Mouse (Mus musculus) thymus, postnatal 4 days (tissue): ENCODE results near the gene Agps.

Source experiments
- DNase-seq: peaks from one replicate; pipeline ENCODE4 v3.0.0; 2021

Agps gene

GRCm38 (mm10) chr2:75831881-75832633 is at the start of gene Agps:
TSS of gene Agps (plus strand) at chr2:75832177.
- peak; percentile 91 for DNase-seq

GRCm38 (mm10) chr2:75786075-75786474 is 45.9 kb upstream of the Agps start:
- DNase-seq, result peak; percentile 77

GRCm38 (mm10) chr2:75788511-75788910 is 43.5 kb upstream of the Agps start:
- DNase-seq, result no peak

DNA sequence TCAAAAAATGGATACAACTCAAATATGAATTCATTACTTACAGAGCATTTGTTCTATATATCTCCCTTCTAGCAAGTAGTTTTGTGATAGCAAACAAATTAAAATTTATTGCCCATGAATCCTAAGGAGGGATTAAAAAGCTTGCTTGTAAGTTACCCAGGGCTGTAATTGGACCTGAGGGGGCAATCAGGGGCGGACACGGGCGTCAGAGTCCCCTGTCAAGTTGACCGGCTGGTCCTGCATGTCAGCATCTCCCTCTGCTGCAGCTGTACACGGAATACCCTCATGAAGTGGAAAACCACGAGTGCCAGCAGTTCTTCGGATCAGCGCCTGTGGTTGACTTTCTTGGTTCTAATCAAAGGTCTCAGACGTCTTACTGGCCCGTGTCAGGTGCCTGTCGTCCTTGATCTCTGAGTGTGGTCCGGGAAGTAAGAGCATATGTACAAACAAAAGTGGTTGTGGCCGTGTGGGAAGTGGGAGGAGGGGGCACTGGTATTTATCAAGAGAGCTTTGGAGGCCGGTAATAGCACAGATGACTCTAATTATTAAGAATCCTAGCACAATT is 41.9 kb upstream of the Agps start:
- DNase-seq, result no peak

DNA sequence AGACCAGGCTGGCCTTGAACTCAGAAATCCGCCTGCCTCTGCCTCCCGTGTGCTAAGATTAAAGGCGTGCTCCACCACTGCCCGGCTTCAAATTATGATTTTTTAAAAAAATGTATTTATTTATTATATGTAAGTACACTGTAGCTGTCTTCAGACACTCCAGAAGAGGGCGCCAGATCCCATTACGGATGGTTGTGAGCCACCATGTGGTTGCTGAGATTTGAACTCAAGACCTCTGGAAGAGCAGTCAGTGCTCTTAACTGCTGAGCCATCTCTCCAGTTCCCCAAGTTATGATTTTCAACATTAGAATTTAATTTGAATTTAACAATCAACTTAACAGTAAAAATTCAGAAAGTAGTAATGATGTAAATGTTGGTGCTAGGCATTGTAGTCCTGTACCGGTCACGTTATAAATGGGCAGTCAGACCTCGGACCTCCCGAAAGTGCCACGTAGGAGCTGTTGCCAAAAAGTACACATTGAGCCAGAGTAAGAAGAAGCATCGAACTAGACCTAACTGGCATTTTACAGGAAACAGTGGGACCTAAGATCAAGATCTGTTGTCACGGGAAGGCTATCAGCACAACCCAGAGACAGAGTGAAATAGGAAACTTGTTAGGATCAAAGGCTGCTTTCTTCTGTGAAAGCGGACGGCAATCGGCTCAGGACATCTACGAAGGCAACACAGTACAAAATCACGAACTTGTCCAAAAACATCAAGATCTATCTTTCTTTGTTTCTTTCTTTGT is 40.2 kb upstream of the Agps start:
- DNase-seq, result peak; percentile 19

- peak; percentile 69 for DNase-seq
Measured at GRCm38 (mm10) chr2:75792377-75793203, 39.4 kb upstream of the Agps start.

GRCm38 (mm10) chr2:75796181-75796580 is 35.8 kb upstream of the Agps start:
- DNase-seq, result no peak

- DNase-seq, result no peak
Measured at GRCm38 (mm10) chr2:75798434-75798970, 33.5 kb upstream of the Agps start.

DNA sequence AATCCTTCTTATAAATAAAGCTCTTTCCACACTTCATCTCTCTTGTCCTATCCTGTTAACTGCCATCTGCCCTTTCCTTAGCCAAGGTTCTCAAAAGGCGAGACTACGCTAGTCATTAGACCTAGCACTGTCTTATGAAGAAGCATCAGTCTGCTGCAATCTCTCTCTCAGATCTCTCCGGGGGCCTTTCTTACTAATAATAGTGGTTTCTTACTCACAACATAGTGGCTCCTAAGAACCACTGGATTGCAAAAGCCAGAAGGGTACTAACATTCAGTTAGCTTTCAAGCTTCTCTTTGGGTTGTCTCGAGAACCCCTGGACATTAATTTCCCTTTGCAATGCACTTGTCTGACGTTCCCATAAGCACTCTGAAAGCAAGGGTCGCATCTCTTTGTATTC is 26.2 kb upstream of the Agps start:
- DNase-seq, result no peak

GRCm38 (mm10) chr2:75806891-75807290 is 25.1 kb upstream of the Agps start:
- no peak for DNase-seq

DNA sequence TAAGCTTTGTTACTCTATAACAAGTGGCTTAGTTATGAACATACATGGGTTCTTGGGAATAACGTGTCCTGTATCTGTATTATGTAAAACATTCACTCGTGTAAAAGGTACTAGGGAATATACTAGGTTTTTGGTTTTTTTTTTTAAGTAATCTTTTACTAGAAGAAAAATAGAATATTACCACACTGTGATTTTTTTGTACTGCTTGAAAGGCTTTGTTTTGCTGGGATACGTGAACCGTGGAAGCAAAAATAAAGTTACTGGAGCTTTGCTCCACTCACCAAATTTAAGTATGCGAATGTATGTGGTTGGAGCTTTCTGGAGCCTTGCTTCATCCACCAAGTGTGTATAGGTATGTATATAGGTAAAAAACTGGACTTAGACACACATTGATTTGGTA is 24.5 kb upstream of the Agps start:
- no peak for DNase-seq

- no peak for DNase-seq
Measured at GRCm38 (mm10) chr2:75814880-75815279, 17.1 kb upstream of the Agps start.

- no peak for DNase-seq
Measured at GRCm38 (mm10) chr2:75815521-75815920, 16.5 kb upstream of the Agps start.

GRCm38 (mm10) chr2:75816673-75817072 is 15.3 kb upstream of the Agps start:
- DNase-seq, result no peak

DNA sequence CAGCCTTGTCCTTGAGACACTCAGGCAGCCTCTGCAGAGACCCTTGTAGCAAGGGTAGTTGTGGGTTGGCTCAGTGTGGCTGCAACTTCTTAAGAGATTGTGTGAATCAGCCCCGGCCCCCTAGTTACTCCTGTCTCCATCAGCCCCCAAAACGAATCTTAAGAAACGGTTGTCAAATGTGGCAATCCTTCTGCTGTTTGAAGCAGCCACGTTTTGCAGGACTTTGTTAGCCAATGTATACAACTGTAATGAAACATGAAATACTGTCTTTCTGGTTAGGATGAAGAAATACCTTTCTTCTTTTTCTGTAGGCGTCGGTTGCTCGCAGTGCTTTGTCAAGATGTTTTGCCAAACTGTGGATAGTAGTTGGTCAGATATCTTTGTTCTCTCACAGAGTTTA is 13.3 kb upstream of the Agps start:
- DNase-seq, result no peak

DNA sequence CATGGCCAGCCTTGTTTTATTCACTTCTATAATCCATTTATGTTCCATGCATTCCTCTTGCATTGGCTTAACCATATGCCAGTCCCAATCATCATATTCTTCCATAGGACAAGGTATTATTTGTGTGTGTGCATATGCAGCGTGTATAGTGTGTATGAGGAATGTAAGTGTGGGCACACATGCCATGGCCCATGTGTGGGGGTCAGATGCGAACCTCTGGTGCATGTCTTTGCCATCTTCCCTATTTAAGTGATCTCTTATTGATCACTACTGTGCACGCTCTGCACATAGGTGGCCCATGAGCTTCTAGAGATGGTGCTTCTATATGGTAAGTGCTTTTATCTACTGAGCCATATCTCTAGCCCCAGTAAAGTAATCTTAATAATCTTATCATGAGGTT is 12.2 kb upstream of the Agps start:
- no peak for DNase-seq

- DNase-seq, result no peak
Measured at GRCm38 (mm10) chr2:75821971-75822751, 9.8 kb upstream of the Agps start.

DNA sequence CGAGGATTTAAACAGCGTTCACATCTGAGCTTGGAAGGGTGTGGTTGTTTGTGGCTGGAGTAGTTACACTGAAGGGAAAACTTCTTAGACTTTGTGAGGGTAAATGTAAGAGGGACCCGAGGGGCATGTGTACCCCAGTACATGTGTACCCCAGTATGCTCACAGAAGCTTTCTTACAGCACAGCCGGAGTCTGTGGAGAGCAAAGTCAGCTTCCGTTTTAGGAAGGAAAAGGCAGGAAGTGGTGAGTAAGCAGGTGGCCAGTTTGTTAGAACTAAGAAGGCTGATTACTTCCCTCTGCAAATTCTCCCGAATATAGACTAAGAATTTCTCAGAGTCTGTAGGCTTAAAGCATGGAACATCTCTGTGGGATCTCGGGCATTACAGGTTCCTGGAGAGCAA is 8.2 kb upstream of the Agps start:
- peak; percentile 55 for DNase-seq

GRCm38 (mm10) chr2:75824144-75824543 is 7.8 kb upstream of the Agps start:
- DNase-seq, result no peak

DNA sequence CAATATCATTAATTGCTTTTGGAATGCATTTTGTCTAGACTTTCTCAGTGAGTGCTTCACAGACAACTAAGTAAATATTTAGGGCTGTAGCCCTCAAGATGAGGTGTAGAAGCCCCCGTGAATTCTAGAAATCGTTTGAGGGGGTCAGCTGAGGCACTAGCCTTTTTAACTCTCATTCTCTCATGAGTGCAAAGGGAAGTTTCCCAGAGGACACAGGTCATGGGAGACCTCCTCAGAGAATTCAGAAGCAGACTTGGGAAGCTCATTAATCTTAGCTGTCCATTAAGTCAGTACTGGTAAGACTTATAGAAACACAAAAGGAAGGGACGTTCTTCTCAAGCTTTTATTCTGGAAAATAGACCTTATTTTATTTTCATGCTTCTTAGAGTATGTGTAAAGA is 7.1 kb upstream of the Agps start:
- no peak for DNase-seq

DNA sequence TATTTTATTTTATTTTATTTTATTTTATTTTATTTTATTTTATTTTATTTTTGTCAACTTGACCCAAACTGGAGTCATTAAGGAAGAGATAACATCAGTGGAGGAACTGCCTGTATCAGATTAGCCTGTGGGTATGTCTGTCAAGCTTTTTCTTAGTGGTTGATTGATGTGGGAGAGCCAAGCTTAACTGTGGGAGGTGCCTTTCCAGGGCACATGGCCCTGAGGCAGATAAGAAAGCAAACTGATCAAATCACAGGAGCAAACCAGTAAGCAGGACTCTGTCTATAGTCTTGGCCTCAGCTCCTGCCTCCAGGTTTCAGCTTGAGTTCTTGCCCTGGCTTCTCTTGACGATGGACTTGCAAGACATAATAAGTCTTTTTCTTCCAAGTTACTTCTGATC is 6.4 kb upstream of the Agps start:
- no peak for DNase-seq
